Mouse (Mus musculus): ENCODE results near the gene Myrf. TPM values are rescaled to one million over a fixed set of nuclear protein-coding genes. Genes with fewer than 3 reads are reported as not detected.

The Myrf gene
- polyA plus RNA-seq, 1 experiment, result 15.9 TPM

GRCm38 (mm10) chr19:10213796-10214471 is 26.6 kb downstream of the Myrf start:
- H3K36me3 ChIP-seq (ENCODE audit: control insufficient read depth, insufficient read depth, low read length, poor library complexity, severe bottlenecking), result peaks cover 20% of the 10 kb centered on the region
- TF ChIP-seq CTCF (IDR thresholded peaks at IDR 0.05; ENCODE audit: low read depth, low read length) (no peak), POLR2A (IDR thresholded peaks at IDR 0.05; ENCODE audit: insufficient read depth, low read length) (no peak), EP300 (IDR thresholded peaks at IDR 0.05; ENCODE audit: insufficient read depth, low read depth, low read length) (no peak)
- no peaks in the 10 kb centered on the region for H3K27me3 ChIP-seq (ENCODE audit: control insufficient read depth, insufficient read depth, low read length, poor library complexity, severe bottlenecking)
- no peaks in the 10 kb centered on the region for H3K9me3 ChIP-seq (replicated peaks; ENCODE audit: control insufficient read depth, insufficient read depth, low read length, poor library complexity, severe bottlenecking)
- no peak overlapping the region for H3K4me3 ChIP-seq (ENCODE audit: low read depth, low read length)
- peaks cover 3% of the 10 kb centered on the region for H3K4me1 ChIP-seq (ENCODE audit: control insufficient read depth, insufficient read depth, low read length)
- no peak overlapping the region for H3K9ac ChIP-seq (ENCODE audit: low read depth, poor library complexity, severe bottlenecking)
- no peak overlapping the region for H3K27ac ChIP-seq (ENCODE audit: insufficient read depth, low read length)

DNA sequence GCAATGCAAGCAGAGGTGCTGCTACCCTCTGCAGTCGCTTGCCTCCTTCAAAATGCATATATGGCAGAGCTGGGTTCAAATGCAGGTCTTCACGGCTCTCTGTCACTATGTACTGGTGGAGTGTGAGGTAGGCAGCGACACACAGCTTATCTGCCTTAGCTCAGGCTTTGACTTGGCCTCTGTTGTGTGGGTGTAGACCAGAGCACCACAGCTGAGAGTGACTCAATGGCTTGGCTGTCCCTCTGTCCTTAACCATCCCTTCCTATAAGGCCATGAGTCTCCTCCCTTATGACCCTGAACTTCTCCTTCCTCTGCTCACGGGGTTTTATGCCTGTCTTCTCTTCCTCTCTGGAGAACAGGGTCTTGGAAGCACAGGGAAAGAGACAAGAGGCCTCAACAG is 29.7 kb downstream of the Myrf start:
- Histone ChIP-seq H3K27me3 (ENCODE audit: control insufficient read depth, insufficient read depth, low read length, poor library complexity, severe bottlenecking) (no peaks in the 10 kb centered on the region), H3K9me3 (replicated peaks; ENCODE audit: control insufficient read depth, insufficient read depth, low read length, poor library complexity, severe bottlenecking) (no peaks in the 10 kb centered on the region), H3K4me3 (ENCODE audit: low read depth, low read length) (no peak overlapping the region), H3K27ac (ENCODE audit: insufficient read depth, low read length) (no peak overlapping the region), H3K9ac (ENCODE audit: low read depth, poor library complexity, severe bottlenecking) (no peak overlapping the region), H3K36me3 (ENCODE audit: control insufficient read depth, insufficient read depth, low read length, poor library complexity, severe bottlenecking) (peaks cover 31% of the 10 kb centered on the region), H3K4me1 (ENCODE audit: control insufficient read depth, insufficient read depth, low read length) (peaks cover under 1% of the 10 kb centered on the region)
- TF ChIP-seq EP300 (IDR thresholded peaks at IDR 0.05; ENCODE audit: insufficient read depth, low read depth, low read length) (no peak), CTCF (IDR thresholded peaks at IDR 0.05; ENCODE audit: low read depth, low read length) (no peak), POLR2A (IDR thresholded peaks at IDR 0.05; ENCODE audit: insufficient read depth, low read length) (no peak)

DNA sequence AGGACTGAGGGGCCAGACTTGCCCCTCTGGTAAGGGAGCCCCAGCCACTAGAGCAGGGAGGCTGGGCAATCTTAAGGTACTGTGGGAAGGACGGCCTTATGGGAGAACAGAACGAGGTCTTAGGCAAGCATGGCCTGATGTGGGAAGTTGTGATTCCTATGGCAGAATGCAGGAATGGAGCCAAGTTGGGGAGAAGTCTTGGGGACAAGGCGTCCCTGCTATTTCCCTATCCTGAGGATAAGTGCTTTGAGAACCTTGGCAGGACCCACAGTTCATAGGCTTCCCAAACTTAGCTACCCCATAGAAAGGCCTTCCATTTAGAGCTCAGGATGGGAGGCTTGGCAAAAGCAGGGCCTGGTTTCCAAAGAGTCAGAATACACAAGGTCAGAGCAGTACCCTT is 31.7 kb downstream of the Myrf start:
- TF ChIP-seq EP300 (IDR thresholded peaks at IDR 0.05; ENCODE audit: insufficient read depth, low read depth, low read length) (no peak), POLR2A (IDR thresholded peaks at IDR 0.05; ENCODE audit: insufficient read depth, low read length) (no peak), CTCF (IDR thresholded peaks at IDR 0.05; ENCODE audit: low read depth, low read length) (no peak)
- Histone ChIP-seq H3K27me3 (ENCODE audit: control insufficient read depth, insufficient read depth, low read length, poor library complexity, severe bottlenecking) (no peaks in the 10 kb centered on the region), H3K36me3 (ENCODE audit: control insufficient read depth, insufficient read depth, low read length, poor library complexity, severe bottlenecking) (peaks cover 28% of the 10 kb centered on the region), H3K27ac (ENCODE audit: insufficient read depth, low read length) (no peak overlapping the region), H3K9me3 (replicated peaks; ENCODE audit: control insufficient read depth, insufficient read depth, low read length, poor library complexity, severe bottlenecking) (no peaks in the 10 kb centered on the region), H3K9ac (ENCODE audit: low read depth, poor library complexity, severe bottlenecking) (no peak overlapping the region), H3K4me3 (ENCODE audit: low read depth, low read length) (no peak overlapping the region), H3K4me1 (ENCODE audit: control insufficient read depth, insufficient read depth, low read length) (no peaks in the 10 kb centered on the region)

DNA sequence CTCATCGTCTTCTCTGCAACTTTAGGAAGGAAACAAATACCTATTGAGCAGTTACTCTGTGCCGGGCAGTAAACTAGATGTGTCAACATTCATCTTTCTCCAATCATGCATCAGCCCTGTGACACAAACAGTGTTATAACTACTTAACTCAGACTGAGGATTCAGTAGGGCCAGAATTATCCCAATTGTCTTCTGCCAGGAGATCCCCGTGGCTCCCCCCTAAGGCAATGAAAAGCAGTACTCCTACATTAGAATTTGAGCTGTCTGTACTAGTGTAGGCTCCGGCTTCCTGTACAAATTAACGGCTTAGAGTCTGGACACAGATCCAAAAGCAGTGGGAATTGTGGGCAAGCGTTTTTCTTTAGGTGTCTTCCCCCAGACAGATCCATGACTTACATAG is 35.5 kb downstream of the Myrf start:
- no peaks in the 10 kb centered on the region for H3K9me3 ChIP-seq (replicated peaks; ENCODE audit: control insufficient read depth, insufficient read depth, low read length, poor library complexity, severe bottlenecking)
- H3K36me3 ChIP-seq (ENCODE audit: control insufficient read depth, insufficient read depth, low read length, poor library complexity, severe bottlenecking), result peaks cover 30% of the 10 kb centered on the region
- no peak overlapping the region for H3K4me3 ChIP-seq (ENCODE audit: low read depth, low read length)
- H3K9ac ChIP-seq (ENCODE audit: low read depth, poor library complexity, severe bottlenecking), result no peak overlapping the region
- H3K4me1 ChIP-seq (ENCODE audit: control insufficient read depth, insufficient read depth, low read length), result no peaks in the 10 kb centered on the region
- no peak overlapping the region for H3K27ac ChIP-seq (ENCODE audit: insufficient read depth, low read length)
- H3K27me3 ChIP-seq (ENCODE audit: control insufficient read depth, insufficient read depth, low read length, poor library complexity, severe bottlenecking), result no peaks in the 10 kb centered on the region
- TF ChIP-seq CTCF (IDR thresholded peaks at IDR 0.05; ENCODE audit: low read depth, low read length) (no peak), POLR2A (IDR thresholded peaks at IDR 0.05; ENCODE audit: insufficient read depth, low read length) (no peak), EP300 (IDR thresholded peaks at IDR 0.05; ENCODE audit: insufficient read depth, low read depth, low read length) (no peak)

DNA sequence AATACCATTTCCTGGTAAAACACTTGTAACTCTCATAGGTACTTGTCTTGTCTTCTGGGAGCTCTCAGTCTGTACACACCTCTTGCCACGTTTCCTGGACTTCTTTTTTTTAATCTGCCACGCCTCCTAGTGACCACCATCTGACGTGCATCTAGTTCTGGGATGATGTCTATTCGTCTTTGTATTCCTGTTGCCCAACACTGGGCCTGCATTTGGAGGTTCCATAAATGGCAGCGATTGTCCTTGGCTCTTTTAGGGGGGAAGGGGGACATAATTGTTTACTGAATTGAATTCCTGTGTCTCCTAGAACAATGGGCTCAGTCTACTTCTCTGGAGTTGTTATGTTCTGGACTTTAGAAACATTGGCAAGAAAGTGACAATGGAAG is 35.9 kb downstream of the Myrf start:
- Histone ChIP-seq H3K4me3 (ENCODE audit: low read depth, low read length) (peak overlapping the region; percentile 51), H3K27ac (ENCODE audit: insufficient read depth, low read length) (no peak overlapping the region), H3K4me1 (ENCODE audit: control insufficient read depth, insufficient read depth, low read length) (no peaks in the 10 kb centered on the region), H3K9me3 (replicated peaks; ENCODE audit: control insufficient read depth, insufficient read depth, low read length, poor library complexity, severe bottlenecking) (no peaks in the 10 kb centered on the region), H3K9ac (ENCODE audit: low read depth, poor library complexity, severe bottlenecking) (peak overlapping the region; percentile 89), H3K36me3 (ENCODE audit: control insufficient read depth, insufficient read depth, low read length, poor library complexity, severe bottlenecking) (peaks cover 31% of the 10 kb centered on the region), H3K27me3 (ENCODE audit: control insufficient read depth, insufficient read depth, low read length, poor library complexity, severe bottlenecking) (no peaks in the 10 kb centered on the region)
- TF ChIP-seq EP300 (IDR thresholded peaks at IDR 0.05; ENCODE audit: insufficient read depth, low read depth, low read length), result no peak
- no peak for TF ChIP-seq CTCF (IDR thresholded peaks at IDR 0.05; ENCODE audit: low read depth, low read length)

GRCm38 (mm10) chr19:10203848-10204615 is 36.5 kb downstream of the Myrf start, which contains the start of the genes Tmem258 and Fen1:
Tmem258 (plus strand) TSS chr19:10204014.
Fen1 (minus strand) TSS chr19:10204169.
- Histone ChIP-seq H3K9me3 (replicated peaks; ENCODE audit: control insufficient read depth, insufficient read depth, low read length, poor library complexity, severe bottlenecking) (no peaks in the 10 kb centered on the region), H3K9ac (ENCODE audit: low read depth, poor library complexity, severe bottlenecking) (peak within 1 kb of the TSS; percentile 89), H3K27me3 (ENCODE audit: control insufficient read depth, insufficient read depth, low read length, poor library complexity, severe bottlenecking) (no peaks in the 10 kb centered on the region), H3K27ac (ENCODE audit: insufficient read depth, low read length) (peak within 1 kb of the TSS; percentile 11), H3K4me3 (ENCODE audit: low read depth, low read length) (peak within 1 kb of the TSS; percentile 72), H3K36me3 (ENCODE audit: control insufficient read depth, insufficient read depth, low read length, poor library complexity, severe bottlenecking) (peaks cover 32% of the 10 kb centered on the region), H3K4me1 (ENCODE audit: control insufficient read depth, insufficient read depth, low read length) (no peaks in the 10 kb centered on the region)
- TF ChIP-seq CTCF (IDR thresholded peaks at IDR 0.05; ENCODE audit: low read depth, low read length), result no peak
- TF ChIP-seq EP300 (IDR thresholded peaks at IDR 0.05; ENCODE audit: insufficient read depth, low read depth, low read length), result no peak
- no peak for TF ChIP-seq POLR2A (IDR thresholded peaks at IDR 0.05; ENCODE audit: insufficient read depth, low read length)

Measured in ES-Bruce4 (cell line).